Mouse (Mus musculus) heart, adult 2 months (tissue): ENCODE measurements around the gene Josd2.

Experiments used
- CTCF ChIP-seq: fragments of 200-600 bp; IDR thresholded peaks from 2 replicates; pipeline ENCODE4 v1.8.1; 2022; ENCODE audit warnings: antibody characterized with exemption, mild to moderate bottlenecking, moderate library complexity
- EP300 ChIP-seq: fragments of 200-500 bp; IDR thresholded peaks from 2 replicates; pipeline ENCODE4 v1.6.1; 2011; ENCODE audit warnings: low read depth, low read length, control low read depth; ENCODE audit not compliant: insufficient read depth
- POLR2A ChIP-seq: fragments of 200-500 bp; IDR thresholded peaks from 2 replicates; pipeline ENCODE4 v1.6.1; 2011; ENCODE audit warnings: mild to moderate bottlenecking, low read depth, low read length, control low read depth; ENCODE audit not compliant: insufficient read depth

- no peak for TF ChIP-seq POLR2A
- TF ChIP-seq CTCF = no peak
- no peak for TF ChIP-seq EP300
These were observed 39.4 kb upstream of the Josd2 start for GRCm38 (mm10) chr7:44428171-44428950.
